Mouse (Mus musculus) ES-Bruce4 (cell line): ENCODE results near the gene Fndc3b.

Source experiments
- CTCF ChIP-seq: IDR thresholded peaks from one replicate; pipeline ENCODE4 v1.8.1; 2011; ENCODE audit warnings: low read depth, low read length
- POLR2A ChIP-seq: IDR thresholded peaks from one replicate; pipeline ENCODE4 v1.8.1; 2011; ENCODE audit warnings: low read length; ENCODE audit not compliant: insufficient read depth

DNA sequence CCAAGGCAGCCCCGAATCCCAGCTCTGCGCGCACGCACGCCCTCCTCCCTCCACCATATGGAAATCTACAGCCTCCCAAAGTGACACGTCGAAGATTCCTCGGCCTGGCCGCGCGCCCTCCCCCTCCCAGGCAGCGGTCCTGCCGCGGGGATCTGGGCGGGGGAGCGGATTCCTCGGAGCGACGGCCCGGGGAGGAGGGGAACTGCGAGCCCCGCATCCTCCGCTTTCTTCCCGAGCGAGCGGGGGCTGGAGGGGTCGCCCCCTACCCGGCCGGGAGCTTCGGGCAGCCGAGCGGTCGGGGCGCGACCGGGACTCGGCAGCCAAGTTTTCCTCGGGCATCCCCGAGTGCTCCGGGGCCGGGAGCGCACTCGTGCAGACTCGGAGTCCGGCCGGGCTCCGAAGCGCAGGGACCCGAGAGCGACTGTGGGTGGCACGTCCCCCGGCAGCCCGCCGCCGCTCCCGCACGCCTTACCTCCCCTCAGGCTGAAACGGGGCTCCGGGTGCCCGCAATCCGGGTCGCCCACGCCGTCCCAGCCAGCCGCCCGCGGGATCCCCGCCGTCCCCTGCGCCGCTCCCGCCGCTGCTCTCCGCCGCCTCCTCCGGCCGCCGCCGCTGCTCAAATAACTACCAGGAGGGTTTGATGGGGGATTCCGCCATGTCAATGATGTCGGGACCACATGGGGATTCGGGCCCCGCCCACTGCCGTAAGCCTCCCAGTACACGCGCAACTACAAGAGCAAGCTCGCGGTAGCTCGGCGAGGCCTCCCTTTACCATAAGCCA is at the start of gene Fndc3b:
- no peak for TF ChIP-seq CTCF
- TF ChIP-seq POLR2A, result no peak
